In the genomic region with DNA sequence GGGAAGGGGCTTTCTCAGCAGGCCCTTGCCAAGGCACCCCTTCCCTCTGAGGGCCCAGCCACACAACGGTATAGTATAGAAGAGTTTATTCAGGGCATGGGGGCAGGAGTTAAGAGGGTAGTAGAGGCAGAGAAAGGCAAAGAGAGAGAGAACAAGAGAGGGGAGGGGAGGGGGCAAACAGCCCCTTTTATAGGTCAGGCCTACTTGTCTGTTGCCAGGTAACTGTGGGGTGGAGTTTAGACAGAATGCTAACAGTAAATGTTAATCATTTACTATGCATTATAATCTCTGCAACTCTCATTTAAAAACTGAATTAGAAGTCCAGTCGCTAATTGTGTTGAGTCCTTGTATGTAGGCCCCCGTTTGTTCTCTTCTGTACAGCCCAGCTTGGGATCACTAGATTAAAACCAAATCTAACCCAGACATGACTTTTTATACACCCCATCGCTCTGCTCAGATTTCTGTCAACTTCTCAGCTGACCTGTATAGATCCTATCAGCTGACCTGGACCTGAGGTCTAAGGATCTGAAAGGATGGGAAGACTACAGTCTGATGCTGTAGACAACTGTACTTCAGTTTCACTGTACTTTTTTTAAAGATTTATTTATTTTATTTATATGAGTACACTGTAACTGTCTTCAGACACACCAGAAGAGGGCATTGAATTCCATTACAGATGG, we compare ENCODE assay signal across 22 mouse cellular contexts. TPM values are rescaled to one million over a fixed set of nuclear protein-coding genes. Genes with fewer than 3 reads are reported as not detected.
A peak's percentile ranks its signal among the peaks of the same experiment; 100 is the strongest.
DNase-seq lines count a peak whose midpoint lies in the region; ATAC-seq and TF ChIP-seq lines count a peak whose summit lies in the region.
"Had no signal": no experiment of that assay in that cellular context is flagged by ENCODE, and none has a peak within 500 bp of the region (broad histone marks: within the 10 kb centered on the region; RNA-seq: fewer than 3 reads in every experiment).

No protein-coding gene starts in this region.

- DNase-seq in heart, embryonic 10.5 days (ENCODE audit: low spot score): peak; percentile 31
- no peak for DNase-seq in heart, postnatal 4 days
- DNase-seq in lung, adult 2 months: no peak
- DNase-seq: adrenal gland, postnatal 25 days; cerebellum, adult 11-12 months; cerebellum, postnatal 25 days; heart, postnatal 36 days; layer of hippocampus, adult 9-11 months; liver, embryonic 13.5 days; right cerebral cortex, adult 18-20 months; thymus, adult 18-20 months; thymus, postnatal 4 days had no signal

- H3K9ac ChIP-seq in lung, embryonic 15.5 days: no peak overlapping the region
- H3K9ac ChIP-seq in intestine, postnatal 0 days (ENCODE audit: low read depth, low read length): no peak overlapping the region
- H3K9ac ChIP-seq in stomach, embryonic 14.5 days (replicated peaks; ENCODE audit: low read depth, low read length): no peak overlapping the region
- H3K9ac ChIP-seq in hindbrain, embryonic 12.5 days: no peak overlapping the region
- H3K9ac ChIP-seq: heart, embryonic 13.5 days; liver, embryonic 13.5 days; midbrain, embryonic 13.5 days; neural tube, embryonic 13.5 days had no signal

- H3K27ac ChIP-seq in heart, embryonic 10.5 days: no peak overlapping the region
- H3K27ac ChIP-seq in lung, embryonic 15.5 days: no peak overlapping the region
- H3K27ac ChIP-seq in intestine, postnatal 0 days (ENCODE audit: low read depth, low read length): no peak overlapping the region
- no peak overlapping the region for H3K27ac ChIP-seq in stomach, embryonic 14.5 days (ENCODE audit: low read length)
- H3K27ac ChIP-seq in hindbrain, embryonic 12.5 days: no peak overlapping the region
- H3K27ac ChIP-seq: heart, embryonic 13.5 days; left cerebral cortex, adult 2 months; limb, embryonic 10.5 days; liver, embryonic 13.5 days; midbrain, embryonic 13.5 days; neural tube, embryonic 13.5 days had no signal

- H3K27me3 ChIP-seq in heart, embryonic 10.5 days (ENCODE audit: insufficient read depth, poor library complexity, severe bottlenecking): no peaks in the 10 kb centered on the region
- H3K27me3 ChIP-seq in lung, embryonic 15.5 days: no peaks in the 10 kb centered on the region
- no peaks in the 10 kb centered on the region for H3K27me3 ChIP-seq in intestine, postnatal 0 days (replicated peaks; ENCODE audit: control insufficient read depth, insufficient read depth, low read length)
- H3K27me3 ChIP-seq in stomach, embryonic 14.5 days (ENCODE audit: control insufficient read depth, insufficient read depth, low read length): no peaks in the 10 kb centered on the region
- H3K27me3 ChIP-seq in hindbrain, embryonic 12.5 days: no peaks in the 10 kb centered on the region
- H3K27me3 ChIP-seq: heart, embryonic 13.5 days; liver, embryonic 13.5 days; midbrain, embryonic 13.5 days; neural tube, embryonic 13.5 days had no signal

- no peaks in the 10 kb centered on the region for H3K9me3 ChIP-seq in heart, embryonic 10.5 days
- no peaks in the 10 kb centered on the region for H3K9me3 ChIP-seq in lung, embryonic 15.5 days
- no peaks in the 10 kb centered on the region for H3K9me3 ChIP-seq in intestine, postnatal 0 days (ENCODE audit: control insufficient read depth)
- no peaks in the 10 kb centered on the region for H3K9me3 ChIP-seq in stomach, embryonic 14.5 days (ENCODE audit: control insufficient read depth, low read depth, low read length)
- H3K9me3 ChIP-seq in hindbrain, embryonic 12.5 days (replicated peaks): no peaks in the 10 kb centered on the region
- H3K9me3 ChIP-seq: heart, embryonic 13.5 days; limb, embryonic 10.5 days; liver, embryonic 13.5 days; midbrain, embryonic 13.5 days; neural tube, embryonic 13.5 days had no signal

- no peak overlapping the region for H3K4me2 ChIP-seq in lung, embryonic 15.5 days
- no peak overlapping the region; the same call in 1 of the 2 replicates for H3K4me2 ChIP-seq in intestine, postnatal 0 days (replicated peaks; ENCODE audit: low read depth)
- H3K4me2 ChIP-seq in stomach, embryonic 14.5 days (replicated peaks; ENCODE audit: low read depth, low read length): no peak overlapping the region
- no peak overlapping the region for H3K4me2 ChIP-seq in hindbrain, embryonic 12.5 days (replicated peaks)
- H3K4me2 ChIP-seq: heart, embryonic 13.5 days; liver, embryonic 13.5 days; midbrain, embryonic 13.5 days; neural tube, embryonic 13.5 days had no signal

- peaks cover 5% of the 10 kb centered on the region; the same call in 1 of the 2 replicates for H3K4me1 ChIP-seq in heart, embryonic 10.5 days
- H3K4me1 ChIP-seq in lung, embryonic 15.5 days: peaks cover 8% of the 10 kb centered on the region; the same call in 1 of the 2 replicates
- no peaks in the 10 kb centered on the region for H3K4me1 ChIP-seq in lung, adult 2 months (ENCODE audit: control insufficient read depth, insufficient read depth, low read length)
- H3K4me1 ChIP-seq in intestine, postnatal 0 days (replicated peaks; ENCODE audit: control insufficient read depth, insufficient read depth, low read length): no peaks in the 10 kb centered on the region
- H3K4me1 ChIP-seq in stomach, embryonic 14.5 days (ENCODE audit: control insufficient read depth, insufficient read depth, low read length): no peaks in the 10 kb centered on the region
- H3K4me1 ChIP-seq in hindbrain, embryonic 12.5 days: no peaks in the 10 kb centered on the region
- H3K4me1 ChIP-seq: limb, embryonic 10.5 days; liver, embryonic 13.5 days; midbrain, embryonic 13.5 days; neural tube, embryonic 13.5 days had no signal

- no peak for TF ChIP-seq CTCF in lung, adult 2 months (IDR thresholded peaks at IDR 0.05; ENCODE audit: insufficient read depth, low read length)
- TF ChIP-seq CTCF in intestine, postnatal 0 days (IDR thresholded peaks at IDR 0.05; ENCODE audit: low read depth): no peak

- no peak for TF ChIP-seq POLR2A in lung, adult 2 months (IDR thresholded peaks at IDR 0.05; ENCODE audit: borderline replicate concordance, extremely low read depth, low read depth, low read length)

- ATAC-seq in lung, embryonic 15.5 days (ENCODE audit: borderline replicate concordance, extremely low read depth, low FRiP score, low TSS enrichment): peak; percentile 75
- peak; percentile 48; the same call in 1 of the 2 replicates for ATAC-seq in intestine, postnatal 0 days
- 0 out of 2 replicates have a peak, but pooled peaks have one; percentile 46 for ATAC-seq in stomach, embryonic 14.5 days (ENCODE audit: insufficient number of reproducible peaks, insufficient read depth, low FRiP score, low read depth)
- ATAC-seq in hindbrain, embryonic 12.5 days (ENCODE audit: low FRiP score): no peak
- ATAC-seq: hindbrain, embryonic 16.5 days; midbrain, embryonic 13.5 days had no signal

- H3K36me3 ChIP-seq in heart, embryonic 10.5 days: peaks cover 5% of the 10 kb centered on the region; the same call in 1 of the 2 replicates
- H3K36me3 ChIP-seq in lung, embryonic 15.5 days: 0 out of 2 replicates have a peak, but pooled peaks cover 2% of the 10 kb centered on the region
- H3K36me3 ChIP-seq in intestine, postnatal 0 days (ENCODE audit: control insufficient read depth, insufficient read depth): peaks cover 24% of the 10 kb centered on the region
- H3K36me3 ChIP-seq in stomach, embryonic 14.5 days (ENCODE audit: control insufficient read depth, insufficient read depth, low read length): no peaks in the 10 kb centered on the region
- no peaks in the 10 kb centered on the region for H3K36me3 ChIP-seq in hindbrain, embryonic 12.5 days
- H3K36me3 ChIP-seq: midbrain, embryonic 13.5 days; neural tube, embryonic 13.5 days had no signal

- H3K4me3 ChIP-seq in heart, embryonic 10.5 days: no peak overlapping the region
- no peak overlapping the region for H3K4me3 ChIP-seq in lung, embryonic 15.5 days
- H3K4me3 ChIP-seq in lung, adult 2 months (replicated peaks; ENCODE audit: extremely low read depth, low read depth, low read length): no peak overlapping the region
- no peak overlapping the region for H3K4me3 ChIP-seq in intestine, postnatal 0 days (ENCODE audit: low read depth, low read length)
- no peak overlapping the region for H3K4me3 ChIP-seq in stomach, embryonic 14.5 days (ENCODE audit: low read depth, low read length)
- H3K4me3 ChIP-seq in hindbrain, embryonic 12.5 days: no peak overlapping the region
- H3K4me3 ChIP-seq: heart, embryonic 13.5 days; left cerebral cortex, adult 2 months; limb, embryonic 10.5 days; liver, embryonic 13.5 days; midbrain, embryonic 13.5 days; neural tube, embryonic 13.5 days had no signal

- 81% methylated on average over 4 of the region's 4 CpGs for WGBS in heart, embryonic 10.5 days
- 61% methylated on average over 4 of the region's 4 CpGs for WGBS in lung, embryonic 15.5 days
- 58% methylated on average over 4 of the region's 4 CpGs for WGBS in lung, adult 2 months
- WGBS in intestine, postnatal 0 days: 31% methylated on average over 4 of the region's 4 CpGs
- 60% methylated on average over 4 of the region's 4 CpGs for WGBS in stomach, embryonic 14.5 days
- 63% methylated on average over 4 of the region's 4 CpGs for WGBS in hindbrain, embryonic 12.5 days

RNA-seq across cellular contexts. Expression of a gene that starts 8.5 kb away (rescaled TPM):
- polyA plus RNA-seq in heart, embryonic 10.5 days (2016; fragmentation: Nextera tagmentation; extraction: Ambion mirVana): 23.6 and 24.2 TPM in 2 replicates
- 10 to 100 TPM; 20.8 to 23.5 TPM for total RNA-seq in heart, postnatal 4 days (2021)
- 33.2 and 34.3 TPM in 2 replicates for polyA plus RNA-seq in lung, embryonic 15.5 days (2015; fragmentation: Nextera tagmentation; extraction: Ambion mirVana)
- polyA plus RNA-seq in lung, adult 2 months (2012; rRNA removed): 11.1 and 15.4 TPM in 2 replicates
- polyA plus RNA-seq in intestine, postnatal 0 days (2015; fragmentation: Nextera tagmentation; extraction: Ambion mirVana): 18.4 and 18.5 TPM in 2 replicates
- 50.3 and 53.9 TPM in 2 replicates for polyA plus RNA-seq in stomach, embryonic 14.5 days (2014; fragmentation: Nextera tagmentation; extraction: Ambion mirVana)
- 45.5 and 47.2 TPM in 2 replicates for polyA plus RNA-seq in hindbrain, embryonic 12.5 days (2016; fragmentation: Nextera tagmentation; extraction: Ambion mirVana)

RNA-seq across cellular contexts. Expression of a gene that starts 27.6 kb away (rescaled TPM):
- polyA plus RNA-seq in heart, embryonic 10.5 days (2016; fragmentation: Nextera tagmentation; extraction: Ambion mirVana): 4.9 and 5.2 TPM in 2 replicates
- 1 to 10 TPM; 7.0 to 8.8 TPM for total RNA-seq in heart, postnatal 4 days (2021)
- 6.7 and 9.4 TPM in 2 replicates for polyA plus RNA-seq in lung, embryonic 15.5 days (2015; fragmentation: Nextera tagmentation; extraction: Ambion mirVana)
- polyA plus RNA-seq in lung, adult 2 months (2012; rRNA removed): 18.4 and 25.6 TPM in 2 replicates
- 8.2 and 8.6 TPM in 2 replicates for polyA plus RNA-seq in intestine, postnatal 0 days (2015; fragmentation: Nextera tagmentation; extraction: Ambion mirVana)
- polyA plus RNA-seq in stomach, embryonic 14.5 days (2014; fragmentation: Nextera tagmentation; extraction: Ambion mirVana): 7.7 and 8.4 TPM in 2 replicates
- polyA plus RNA-seq in hindbrain, embryonic 12.5 days (2016; fragmentation: Nextera tagmentation; extraction: Ambion mirVana): 4.7 and 5.3 TPM in 2 replicates
